Mouse (Mus musculus): ENCODE data around the gene Olfr487.

GRCm38 (mm10) chr7:108159771-108160170, 54.7 kb downstream of the Olfr487 start, which contains the start of gene Olfr485:
- TF ChIP-seq EP300 (IDR thresholded peaks at IDR 0.05; ENCODE audit: insufficient read depth, low read depth, low read length) (no peak), POLR2A (IDR thresholded peaks at IDR 0.05; ENCODE audit: insufficient read depth, low read depth, low read length) (no peak)

All from heart, adult 2 months (tissue).